Mouse (Mus musculus): Measurements from ENCODE around the gene Sipa1l1.

Sipa1l1 gene

GRCm38 (mm10) chr12:82382932-82383331 is 213.8 kb downstream of the Sipa1l1 start:
- DNase-seq (ENCODE audit: inconsistent ontology term) = no peak

DNA sequence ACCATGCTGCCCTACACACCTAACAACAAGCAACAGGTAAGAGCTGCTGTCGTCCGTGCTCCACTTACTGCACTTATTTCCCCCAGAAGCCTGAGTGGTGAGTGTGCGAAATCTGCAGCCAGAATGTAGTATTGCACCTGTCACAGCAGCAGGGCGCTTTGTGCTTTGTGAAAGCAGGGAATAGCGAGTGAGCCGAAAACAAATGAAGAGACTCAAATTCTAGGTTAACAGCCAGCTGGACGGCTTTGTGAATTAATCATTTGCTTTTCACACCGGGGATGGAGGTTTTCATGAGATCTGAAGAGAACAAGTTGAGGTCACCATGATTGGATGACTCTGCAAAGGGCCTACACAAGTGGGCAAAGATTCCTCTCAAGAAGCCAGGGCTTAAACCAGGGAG is 215.6 kb downstream of the Sipa1l1 start:
- DNase-seq (ENCODE audit: inconsistent ontology term) = no peak

DNA sequence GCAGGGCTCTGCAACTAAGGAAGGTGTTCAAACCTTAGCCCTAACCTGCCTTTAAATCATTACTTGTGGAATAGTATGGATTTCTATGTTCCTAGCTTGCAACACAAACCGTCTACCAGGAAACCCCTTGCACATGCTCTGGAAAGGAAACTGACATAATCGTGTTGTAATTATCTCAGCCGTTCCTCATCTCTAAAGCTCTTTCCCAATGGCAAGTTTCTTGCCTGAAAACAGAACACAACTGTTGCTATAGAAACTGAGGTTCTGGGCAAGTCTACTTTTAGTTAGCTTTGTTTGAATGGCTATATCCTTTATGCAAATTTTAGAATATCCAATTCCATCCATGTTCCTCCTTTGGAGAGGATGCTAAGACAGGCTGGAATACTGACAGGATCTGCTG is 217.9 kb downstream of the Sipa1l1 start:
- DNase-seq (ENCODE audit: inconsistent ontology term) = no peak

GRCm38 (mm10) chr12:82387647-82388046 is 218.5 kb downstream of the Sipa1l1 start:
- DNase-seq (ENCODE audit: inconsistent ontology term) = no peak

GRCm38 (mm10) chr12:82388144-82388543 is 219.0 kb downstream of the Sipa1l1 start:
- no peak for DNase-seq (ENCODE audit: inconsistent ontology term)

DNA sequence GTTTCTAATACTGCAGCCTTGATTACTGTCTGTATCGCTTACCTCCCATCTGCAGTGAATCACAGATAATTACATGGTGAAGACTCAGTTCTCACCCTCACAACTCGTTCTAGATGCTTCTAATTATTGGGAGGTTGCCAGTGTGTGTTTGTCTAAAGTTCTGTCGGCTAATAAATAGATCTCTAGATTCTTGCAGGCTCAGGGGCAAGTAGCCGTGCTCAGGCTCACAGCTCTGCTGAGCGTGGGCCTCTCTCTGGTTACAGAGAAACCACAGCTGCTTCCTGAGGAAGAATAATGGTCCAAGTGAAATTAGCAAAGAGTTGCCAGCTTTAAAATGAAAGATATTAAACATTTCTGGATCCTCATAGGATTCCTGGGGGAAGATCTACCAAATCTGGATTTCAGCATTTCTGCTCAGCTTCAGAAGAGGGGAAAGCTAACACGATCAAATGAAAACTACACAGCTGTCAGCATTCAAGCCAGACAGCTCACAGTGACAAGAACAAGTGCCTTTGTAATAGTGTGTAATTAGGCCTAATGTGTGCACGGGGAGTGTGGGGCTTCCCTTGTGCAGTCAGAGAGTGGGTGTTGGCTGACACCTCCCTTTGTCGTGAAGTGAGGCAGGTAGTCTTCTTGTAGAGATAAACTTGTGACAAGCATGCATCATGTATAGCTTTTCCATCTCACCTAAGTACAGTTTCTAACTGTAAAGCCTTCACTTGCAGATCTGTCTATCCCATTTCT is 225.2 kb downstream of the Sipa1l1 start:
- peak; percentile 39 for DNase-seq (ENCODE audit: inconsistent ontology term)

- DNase-seq (ENCODE audit: inconsistent ontology term) = no peak
Observed at GRCm38 (mm10) chr12:82395194-82395593, 226.1 kb downstream of the Sipa1l1 start.

- no peak for DNase-seq (ENCODE audit: inconsistent ontology term)
Observed at GRCm38 (mm10) chr12:82397193-82397592, 228.1 kb downstream of the Sipa1l1 start.

DNA sequence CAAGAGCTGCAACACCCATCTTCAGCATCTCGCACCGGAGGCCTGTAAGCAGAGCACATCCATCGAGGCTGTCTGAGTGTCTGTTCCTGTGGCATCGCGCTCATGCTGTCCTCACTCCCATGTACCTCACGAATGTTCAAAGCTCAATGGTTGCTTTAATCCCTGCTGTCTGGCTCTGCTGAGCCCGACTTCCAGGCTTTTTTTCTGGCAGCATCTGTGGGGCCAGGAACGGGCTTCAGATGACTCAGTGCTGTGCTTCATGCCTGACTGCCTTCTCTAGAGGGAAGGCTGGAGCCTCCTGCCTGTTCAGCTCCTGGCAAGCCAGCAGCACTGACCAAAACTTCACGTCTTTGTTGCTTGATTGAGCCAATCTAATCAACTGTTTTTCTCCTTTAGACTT is 228.6 kb downstream of the Sipa1l1 start:
- peak; percentile 88 for DNase-seq (ENCODE audit: inconsistent ontology term)

- DNase-seq (ENCODE audit: inconsistent ontology term) = no peak
Observed at GRCm38 (mm10) chr12:82398926-82399325, 229.8 kb downstream of the Sipa1l1 start.

- DNase-seq (ENCODE audit: inconsistent ontology term) = no peak
Observed at GRCm38 (mm10) chr12:82399971-82400720, 231.0 kb downstream of the Sipa1l1 start.

GRCm38 (mm10) chr12:82400783-82401182 is 231.7 kb downstream of the Sipa1l1 start:
- no peak for DNase-seq (ENCODE audit: inconsistent ontology term)

DNA sequence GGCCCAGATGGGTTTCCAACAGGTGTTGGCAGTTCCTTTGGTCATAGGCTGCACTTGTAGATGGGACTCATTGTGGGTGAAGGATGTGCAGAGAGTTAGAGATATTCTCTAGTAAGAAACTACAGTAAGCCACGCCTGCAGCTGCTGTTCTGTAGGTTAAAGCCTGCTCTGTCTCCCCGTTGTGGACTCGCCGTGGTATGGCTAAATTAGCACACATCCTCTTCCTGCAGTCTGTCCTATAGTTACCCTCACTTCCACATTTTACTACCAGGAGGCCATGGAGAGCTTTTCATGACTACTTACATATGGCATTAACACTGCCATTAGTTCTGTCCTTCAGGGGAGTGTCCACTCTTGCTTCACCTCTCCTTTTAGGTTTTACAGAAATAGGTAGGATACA is 232.3 kb downstream of the Sipa1l1 start:
- no peak for DNase-seq (ENCODE audit: inconsistent ontology term)

DNA sequence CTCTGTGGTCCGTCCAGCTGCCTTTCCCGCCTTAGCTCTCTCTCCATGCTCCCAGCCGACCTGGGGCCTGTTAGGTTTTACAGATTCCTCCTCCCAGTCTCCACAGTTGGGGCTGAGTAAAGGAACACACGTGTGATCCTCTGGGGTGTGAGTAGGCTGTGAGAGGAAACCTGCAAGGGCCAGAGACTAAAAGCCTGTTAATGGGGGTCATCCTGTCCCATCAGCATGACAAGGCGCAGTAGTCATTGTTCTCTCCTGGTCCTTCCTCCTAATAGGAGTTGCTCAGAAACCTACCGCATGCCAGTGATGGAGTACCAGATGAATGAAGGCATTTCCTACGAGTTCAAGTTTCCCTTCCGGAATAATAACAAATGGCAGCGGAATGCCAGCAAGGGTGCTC is 233.5 kb downstream of the Sipa1l1 start:
- DNase-seq (ENCODE audit: inconsistent ontology term) = no peak

- DNase-seq (ENCODE audit: inconsistent ontology term) = no peak
Observed at GRCm38 (mm10) chr12:82407531-82408255, 238.6 kb downstream of the Sipa1l1 start.

DNA sequence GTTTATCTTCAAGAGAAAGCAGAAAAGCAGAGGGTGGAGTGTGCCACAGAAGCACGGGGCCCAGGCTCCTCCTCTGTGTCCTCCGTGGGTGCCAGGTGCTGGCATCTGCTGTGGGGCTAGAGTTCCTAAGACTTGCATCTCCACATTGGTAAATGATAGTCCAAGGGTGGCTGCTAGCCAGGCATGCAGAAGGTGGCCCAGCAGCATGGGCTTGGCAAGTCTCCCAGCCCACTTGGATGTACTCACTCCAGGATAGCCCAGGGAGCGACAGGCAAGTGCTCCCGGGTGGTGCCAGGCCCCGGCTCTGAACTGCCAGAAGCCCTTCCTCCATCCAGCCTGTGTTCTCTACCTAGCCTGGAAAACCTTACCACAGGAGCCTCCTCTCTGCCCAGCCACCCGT is 239.4 kb downstream of the Sipa1l1 start:
- DNase-seq (ENCODE audit: inconsistent ontology term) = peak; percentile 91

- no peak for DNase-seq (ENCODE audit: inconsistent ontology term)
Observed at GRCm38 (mm10) chr12:82409686-82410472, 240.8 kb downstream of the Sipa1l1 start.

- DNase-seq (ENCODE audit: inconsistent ontology term) = peak; percentile 90
Observed at GRCm38 (mm10) chr12:82412291-82413032, 243.3 kb downstream of the Sipa1l1 start.

DNA sequence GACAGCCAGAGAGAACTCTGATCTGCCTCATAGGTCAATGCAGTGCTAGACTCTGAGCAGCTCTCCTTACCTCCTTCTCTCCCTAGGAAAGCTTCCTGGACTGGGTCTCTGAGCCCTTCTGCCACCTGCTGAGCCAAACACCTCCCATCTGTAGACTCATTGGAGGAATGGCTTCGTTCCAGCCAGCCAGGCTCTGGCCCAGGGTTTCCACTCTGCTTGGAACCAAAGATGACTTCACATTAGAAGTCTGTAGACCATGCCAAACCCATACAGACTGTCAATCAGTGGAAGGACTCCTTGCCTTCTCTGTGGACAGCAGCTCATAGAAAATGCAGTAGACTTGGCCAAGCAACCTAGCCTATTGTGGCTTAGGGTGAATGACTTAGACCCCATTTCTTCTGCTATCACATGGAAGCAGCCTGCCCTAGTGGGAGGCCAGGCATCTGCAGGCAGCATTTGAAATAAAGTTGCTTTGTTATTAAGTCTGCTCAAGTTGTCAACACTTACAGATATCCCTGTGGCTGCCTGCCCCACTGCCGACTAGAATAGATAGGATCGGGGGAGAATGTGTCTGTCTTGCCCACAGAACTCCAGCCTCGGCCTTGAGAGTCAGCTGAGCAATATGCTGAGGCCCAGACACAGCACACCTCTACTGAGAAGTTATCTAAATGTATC is 246.7 kb downstream of the Sipa1l1 start:
- DNase-seq (ENCODE audit: inconsistent ontology term) = peak; percentile 78

- no peak for DNase-seq (ENCODE audit: inconsistent ontology term)
Observed at GRCm38 (mm10) chr12:82419027-82419426, 249.9 kb downstream of the Sipa1l1 start.

All from Muller cell, postnatal 12 days (primary cell).